Mouse (Mus musculus): ENCODE results near the gene Lrrc8d. TPM values are rescaled to one million over a fixed set of nuclear protein-coding genes. Genes with fewer than 3 reads are reported as not detected.

The Lrrc8d gene
- polyA plus RNA-seq, 1 experiment from 2014 or later, result 11.6 TPM

- Histone ChIP-seq H3K9me3 (no peaks in the 10 kb centered on the region), H3K4me2 (no peak overlapping the region), H3K4me3 (no peak overlapping the region), H3K9ac (no peak overlapping the region), H3K27me3 (no peaks in the 10 kb centered on the region), H3K36me3 (no peaks in the 10 kb centered on the region), H3K4me1 (peaks cover 6% of the 10 kb centered on the region; the same call in 1 of the 2 replicates), H3K27ac (no peak overlapping the region)
- ATAC-seq (ENCODE audit: insufficient number of reproducible peaks, low FRiP score, low TSS enrichment, low read depth), result no peak
- 75% methylated on average over 10 of the region's 10 CpGs for WGBS
These were observed 9.0 kb upstream of the Lrrc8d start for GRCm38 (mm10) chr5:105690502-105691454.

GRCm38 (mm10) chr5:105691645-105692044 is 8.1 kb upstream of the Lrrc8d start:
- no peaks in the 10 kb centered on the region for H3K27me3 ChIP-seq
- no peak overlapping the region for H3K4me2 ChIP-seq
- WGBS, result 85% methylated on average over 7 of the region's 7 CpGs
- ATAC-seq (ENCODE audit: insufficient number of reproducible peaks, low FRiP score, low TSS enrichment, low read depth), result no peak
- H3K4me1 ChIP-seq, result peaks cover 3% of the 10 kb centered on the region; the same call in 1 of the 2 replicates
- no peak overlapping the region for H3K27ac ChIP-seq
- no peak overlapping the region for H3K4me3 ChIP-seq
- H3K9ac ChIP-seq, result no peak overlapping the region
- no peaks in the 10 kb centered on the region for H3K9me3 ChIP-seq
- H3K36me3 ChIP-seq, result no peaks in the 10 kb centered on the region

DNA sequence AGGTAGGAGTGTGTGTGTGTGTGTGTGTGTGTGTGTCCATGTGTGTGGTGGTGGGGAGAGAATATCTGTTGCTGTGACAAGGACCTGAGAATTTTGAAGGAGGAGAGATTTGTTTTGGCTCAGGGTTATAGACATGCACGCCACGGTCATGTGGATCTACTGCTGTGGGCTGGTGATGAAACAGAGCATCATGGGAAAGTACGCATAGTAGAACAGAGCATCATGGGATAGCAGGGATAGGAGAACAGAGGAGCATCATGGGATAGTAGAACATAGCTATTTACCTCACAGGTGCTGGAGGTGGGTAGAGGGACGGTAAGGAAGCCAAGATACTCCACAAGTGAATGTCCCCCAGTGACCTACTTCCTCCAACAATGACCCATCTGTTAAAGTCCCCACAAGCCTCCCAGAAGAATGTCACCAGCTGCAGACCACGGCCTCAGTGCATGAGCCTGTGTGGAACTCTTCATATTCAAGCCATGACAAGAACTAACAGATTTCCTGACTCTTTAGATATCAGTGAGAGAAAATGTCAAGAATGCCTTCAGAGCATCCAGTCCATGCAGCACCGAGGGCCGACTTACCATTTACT is 5.3 kb upstream of the Lrrc8d start:
- no peak overlapping the region for H3K9ac ChIP-seq
- H3K4me3 ChIP-seq, result no peak overlapping the region
- no peak overlapping the region for H3K4me2 ChIP-seq
- 77% methylated on average over 7 of the region's 7 CpGs for WGBS
- peaks cover 9% of the 10 kb centered on the region for H3K4me1 ChIP-seq
- no peak overlapping the region for H3K27ac ChIP-seq
- no peaks in the 10 kb centered on the region for H3K27me3 ChIP-seq
- ATAC-seq (ENCODE audit: insufficient number of reproducible peaks, low FRiP score, low TSS enrichment, low read depth), result no peak
- H3K36me3 ChIP-seq, result no peaks in the 10 kb centered on the region
- no peaks in the 10 kb centered on the region for H3K9me3 ChIP-seq

DNA sequence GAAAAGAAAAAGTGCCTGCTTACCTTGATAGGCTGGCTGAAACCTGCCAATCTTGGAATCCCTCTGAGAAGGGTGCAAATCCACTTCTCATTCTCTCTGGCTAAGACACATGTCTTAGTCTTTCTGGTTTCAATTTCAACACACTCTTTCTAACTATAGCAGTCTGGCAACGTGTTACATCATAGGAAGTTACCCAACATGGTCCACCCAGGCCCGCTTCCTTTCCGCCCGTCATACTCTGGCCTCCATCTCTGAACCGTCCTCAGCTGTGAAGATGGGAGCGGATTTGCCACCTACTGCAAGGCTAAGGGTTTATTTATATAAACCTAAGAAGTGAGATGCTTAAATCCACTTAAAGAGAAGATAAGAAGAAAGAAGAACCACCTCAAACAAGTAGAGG is 3.7 kb upstream of the Lrrc8d start:
- Histone ChIP-seq H3K9me3 (no peaks in the 10 kb centered on the region), H3K27me3 (no peaks in the 10 kb centered on the region), H3K36me3 (no peaks in the 10 kb centered on the region), H3K4me2 (no peak overlapping the region), H3K4me3 (no peak overlapping the region), H3K27ac (no peak overlapping the region), H3K4me1 (peaks cover 16% of the 10 kb centered on the region), H3K9ac (no peak overlapping the region)
- no peak for ATAC-seq (ENCODE audit: insufficient number of reproducible peaks, low FRiP score, low TSS enrichment, low read depth)
- WGBS, result 83% methylated on average over 6 of the region's 6 CpGs

- H3K4me1 ChIP-seq, result peaks cover 17% of the 10 kb centered on the region
- no peaks in the 10 kb centered on the region for H3K27me3 ChIP-seq
- 81% methylated on average over 3 of the region's 3 CpGs for WGBS
- H3K4me3 ChIP-seq, result no peak overlapping the region
- H3K9ac ChIP-seq, result no peak overlapping the region
- H3K36me3 ChIP-seq, result no peaks in the 10 kb centered on the region
- H3K27ac ChIP-seq, result no peak overlapping the region
- no peak overlapping the region for H3K4me2 ChIP-seq
- ATAC-seq (ENCODE audit: insufficient number of reproducible peaks, low FRiP score, low TSS enrichment, low read depth), result no peak
- no peaks in the 10 kb centered on the region for H3K9me3 ChIP-seq
These were observed 1.9 kb upstream of the Lrrc8d start for GRCm38 (mm10) chr5:105697886-105698285.

DNA sequence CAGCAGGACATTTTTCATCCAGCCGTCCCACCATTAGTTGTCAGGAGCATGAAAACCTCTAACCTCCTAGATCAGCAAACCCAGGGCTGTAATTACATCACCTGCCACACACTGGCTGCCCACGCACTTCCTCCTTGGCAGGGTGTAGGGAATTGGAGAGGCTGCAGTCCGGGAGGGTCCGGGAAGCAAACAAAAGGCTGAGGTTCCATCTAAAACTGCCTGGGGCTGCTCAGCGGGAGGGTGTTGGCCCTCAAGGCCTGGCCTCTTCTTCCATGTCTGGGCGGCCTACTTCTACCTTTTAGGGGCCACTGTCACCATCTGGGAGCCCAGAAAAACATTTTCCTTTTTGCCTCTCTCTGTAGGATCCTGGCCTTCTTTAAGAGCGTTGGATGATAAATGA is 1.1 kb upstream of the Lrrc8d start:
- Histone ChIP-seq H3K27ac (no peak overlapping the region), H3K4me1 (peaks cover 25% of the 10 kb centered on the region), H3K9ac (no peak overlapping the region), H3K36me3 (no peaks in the 10 kb centered on the region), H3K9me3 (no peaks in the 10 kb centered on the region), H3K4me2 (0 out of 2 replicates have a peak overlapping the region, but pooled peaks have one; percentile 92), H3K4me3 (no peak overlapping the region), H3K27me3 (no peaks in the 10 kb centered on the region)
- no peak for ATAC-seq (ENCODE audit: insufficient number of reproducible peaks, low FRiP score, low TSS enrichment, low read depth)
- WGBS, result 27% methylated on average over 7 of the region's 7 CpGs

GRCm38 (mm10) chr5:105700070-105700851 is 492 bp downstream of the Lrrc8d start:
- Histone ChIP-seq H3K4me1 (peaks cover 37% of the 10 kb centered on the region), H3K27me3 (no peaks in the 10 kb centered on the region), H3K9ac (peak overlapping the region; percentile 80), H3K27ac (peak overlapping the region; percentile 75), H3K36me3 (no peaks in the 10 kb centered on the region), H3K4me2 (peak overlapping the region; percentile 92), H3K9me3 (no peaks in the 10 kb centered on the region), H3K4me3 (peak overlapping the region; percentile 89)
- under 1% methylated on average over 81 of the region's 101 CpGs for WGBS
- peak; percentile 66; the same call in 1 of the 2 replicates for ATAC-seq (ENCODE audit: insufficient number of reproducible peaks, low FRiP score, low TSS enrichment, low read depth)

- no peak overlapping the region for H3K27ac ChIP-seq
- H3K4me3 ChIP-seq, result peak overlapping the region; percentile 89; the same call in 1 of the 2 replicates
- ATAC-seq (ENCODE audit: insufficient number of reproducible peaks, low FRiP score, low TSS enrichment, low read depth), result no peak
- H3K9ac ChIP-seq, result no peak overlapping the region
- 68% methylated on average over 9 of the region's 9 CpGs for WGBS
- H3K4me1 ChIP-seq, result peaks cover 37% of the 10 kb centered on the region
- no peaks in the 10 kb centered on the region for H3K36me3 ChIP-seq
- H3K9me3 ChIP-seq, result no peaks in the 10 kb centered on the region
- H3K4me2 ChIP-seq, result no peak overlapping the region
- H3K27me3 ChIP-seq, result no peaks in the 10 kb centered on the region
These were observed 1.6 kb downstream of the Lrrc8d start for GRCm38 (mm10) chr5:105701326-105701725.

DNA sequence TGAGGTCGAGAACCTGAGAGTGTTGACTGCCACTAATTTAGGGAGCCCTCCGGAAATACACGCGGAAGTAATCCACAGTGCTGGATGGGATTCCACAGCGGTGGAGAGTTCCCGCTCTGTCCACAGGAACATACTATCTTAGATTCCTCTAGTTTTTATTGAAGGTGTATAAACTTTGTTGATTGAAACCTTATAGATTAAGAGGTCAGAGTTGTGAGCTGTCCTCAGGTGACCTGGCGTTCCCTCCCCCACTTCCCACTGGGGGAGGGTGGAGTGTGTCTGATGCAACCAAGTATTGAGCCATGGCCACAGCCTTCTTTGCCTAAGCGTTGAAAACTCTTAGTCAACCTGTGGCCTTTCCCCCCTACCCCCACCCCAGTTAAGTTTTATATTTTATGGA is 2.1 kb downstream of the Lrrc8d start:
- ATAC-seq (ENCODE audit: insufficient number of reproducible peaks, low FRiP score, low TSS enrichment, low read depth), result no peak
- H3K27ac ChIP-seq, result no peak overlapping the region
- no peaks in the 10 kb centered on the region for H3K9me3 ChIP-seq
- H3K9ac ChIP-seq, result no peak overlapping the region
- no peaks in the 10 kb centered on the region for H3K27me3 ChIP-seq
- peaks cover 37% of the 10 kb centered on the region for H3K4me1 ChIP-seq
- no peak overlapping the region for H3K4me2 ChIP-seq
- no peaks in the 10 kb centered on the region for H3K36me3 ChIP-seq
- 71% methylated on average over 8 of the region's 8 CpGs for WGBS
- no peak overlapping the region for H3K4me3 ChIP-seq

DNA sequence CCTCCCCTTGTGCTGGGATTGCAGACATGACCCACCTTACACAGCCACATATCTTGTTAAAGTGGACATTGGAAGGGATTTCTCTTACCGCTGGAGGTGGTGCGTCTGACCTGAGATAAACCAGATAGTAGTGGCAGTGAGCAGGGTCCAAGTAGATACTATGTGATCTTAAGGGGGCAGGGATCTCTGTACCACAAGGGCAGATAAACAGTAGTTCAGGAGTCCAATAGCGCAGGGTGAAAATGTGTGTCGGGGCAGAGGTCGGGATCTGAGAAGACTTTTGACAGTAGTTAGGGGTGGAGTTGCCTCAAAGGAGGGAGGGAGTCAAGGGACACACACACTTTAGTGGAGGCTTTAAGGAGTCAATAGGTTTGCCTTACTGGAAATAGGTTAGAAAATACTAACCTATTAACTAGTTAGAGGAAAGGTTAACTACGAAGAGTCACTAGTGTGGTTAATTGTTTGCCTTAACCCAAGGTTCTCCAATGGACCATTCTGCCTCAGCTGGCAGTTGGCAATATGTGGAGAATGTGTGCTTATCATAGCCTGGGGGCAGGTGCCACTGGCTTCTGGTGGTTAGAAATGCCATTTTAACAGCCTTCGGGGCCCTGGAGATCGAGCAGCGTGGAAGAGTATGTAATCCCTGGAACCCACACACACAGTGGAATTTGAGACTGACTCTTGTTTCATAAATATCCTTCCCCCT is 3.0 kb downstream of the Lrrc8d start:
- H3K4me1 ChIP-seq, result peaks cover 37% of the 10 kb centered on the region
- no peak for ATAC-seq (ENCODE audit: insufficient number of reproducible peaks, low FRiP score, low TSS enrichment, low read depth)
- WGBS, result 76% methylated on average over 9 of the region's 9 CpGs

GRCm38 (mm10) chr5:105703286-105703655 is 3.5 kb downstream of the Lrrc8d start:
- no peak overlapping the region for H3K4me2 ChIP-seq
- no peak overlapping the region for H3K4me3 ChIP-seq
- H3K9ac ChIP-seq, result no peak overlapping the region
- 73% methylated on average over 11 of the region's 11 CpGs for WGBS
- H3K9me3 ChIP-seq, result no peaks in the 10 kb centered on the region
- ATAC-seq (ENCODE audit: insufficient number of reproducible peaks, low FRiP score, low TSS enrichment, low read depth), result no peak
- H3K4me1 ChIP-seq, result peaks cover 37% of the 10 kb centered on the region
- no peaks in the 10 kb centered on the region for H3K36me3 ChIP-seq
- no peaks in the 10 kb centered on the region for H3K27me3 ChIP-seq
- H3K27ac ChIP-seq, result no peak overlapping the region

More for the DNA sequence above, 3.0 kb downstream of the Lrrc8d start:
- Histone ChIP-seq H3K27me3 (no peaks in the 10 kb centered on the region), H3K9ac (no peak overlapping the region), H3K4me3 (no peak overlapping the region), H3K4me2 (no peak overlapping the region), H3K27ac (no peak overlapping the region), H3K9me3 (no peaks in the 10 kb centered on the region), H3K36me3 (no peaks in the 10 kb centered on the region)

Data from limb, embryonic 15.5 days (tissue).